Mouse (Mus musculus) MEL (cell line): ENCODE measurements around the gene Cfap77.

Experiments
- CTCF ChIP-seq, 3 experiments: IDR thresholded peaks in 2 of 3; conservative IDR thresholded peaks in 1 of 3; 2 replicates each; pipeline ENCODE4 v1.5.1; 2011 to 2012; ENCODE audit warnings: low read length in 3 of 3, low read depth in 2 of 3, mild to moderate bottlenecking in 2 of 3, improper control_type of control experiment in 1 of 3, inconsistent platforms in 1 of 3, mixed read lengths in 1 of 3, moderate library complexity in 1 of 3; ENCODE audit not compliant: control insufficient read depth in 1 of 3, insufficient read depth in 1 of 3, poor library complexity in 1 of 3, severe bottlenecking in 1 of 3
- ELF1 ChIP-seq: IDR thresholded peaks from 2 replicates; pipeline ENCODE4 v1.6.1; 2014; ENCODE audit warnings: low read depth, mild to moderate bottlenecking, inconsistent platforms, low read length, improper control_type of control experiment, moderate library complexity
- NELFE ChIP-seq: IDR thresholded peaks from 2 replicates; pipeline ENCODE4 v1.6.1; 2011; ENCODE audit warnings: low read depth, low read length, improper control_type of control experiment
- POLR2A ChIP-seq, 2 experiments: IDR thresholded peaks; 2 replicates each; pipeline ENCODE4 v1.6.1; 2011 to 2012; ENCODE audit warnings: low read length in 2 of 2, mild to moderate bottlenecking in 2 of 2, control low read depth in 1 of 2, improper control_type of control experiment in 1 of 2, low read depth in 1 of 2, moderate library complexity in 1 of 2; ENCODE audit not compliant: control insufficient read depth in 1 of 2, insufficient read depth in 1 of 2, poor library complexity in 1 of 2
- POLR2AphosphoS2 ChIP-seq: IDR thresholded peaks from 2 replicates; pipeline ENCODE4 v1.6.1; 2011; ENCODE audit warnings: low read length, improper control_type of control experiment
- SIN3A ChIP-seq: IDR thresholded peaks from 2 replicates; pipeline ENCODE4 v1.6.1; 2012; ENCODE audit warnings: low read length, improper control_type of control experiment, inconsistent platforms

DNA sequence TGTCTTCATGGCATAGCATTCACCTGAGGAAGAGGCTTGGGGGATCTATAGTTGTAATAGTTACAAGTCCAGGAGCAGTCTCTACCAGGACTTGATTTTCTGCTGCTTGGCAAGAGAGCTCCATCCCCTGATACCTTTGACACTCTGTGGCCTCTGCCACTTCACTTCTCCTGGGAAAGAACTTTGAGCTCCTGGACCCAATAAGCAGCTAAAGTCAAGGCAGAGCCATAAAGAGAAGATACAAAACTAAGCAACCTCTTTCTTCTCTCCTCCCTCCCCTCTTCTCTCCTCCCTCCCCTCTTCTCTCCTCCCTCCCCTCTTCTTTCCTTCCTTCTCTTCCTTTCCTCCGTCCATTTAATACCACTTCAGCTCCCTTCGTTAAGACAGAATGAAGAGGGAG is 140.7 kb downstream of the Cfap77 start:
- no peak for TF ChIP-seq CTCF (IDR thresholded peaks at IDR 0.05 in 2 of 3, conservative IDR thresholded peaks at IDR 0.05 in 1 of 3; ENCODE audit: control insufficient read depth in 1 of 3, insufficient read depth in 1 of 3, low read depth in 2 of 3, low read length in 3 of 3, poor library complexity in 1 of 3, severe bottlenecking in 1 of 3)
- no peak for TF ChIP-seq POLR2A (IDR thresholded peaks at IDR 0.05; ENCODE audit: control insufficient read depth in 1 of 2, insufficient read depth in 1 of 2, low read depth in 1 of 2, low read length in 2 of 2, poor library complexity in 1 of 2)
- TF ChIP-seq ELF1: no peak
- TF ChIP-seq POLR2AphosphoS2: no peak
- TF ChIP-seq NELFE: no peak
- no peak for TF ChIP-seq SIN3A
